Mouse (Mus musculus) lung, embryonic 14.5 days (tissue): ENCODE measurements around the gene Tbc1d10b. TPM values are rescaled to one million over a fixed set of nuclear protein-coding genes. Genes with fewer than 3 reads are reported as not detected.

ENCODE experiments used
- ATAC-seq: fragments of 200-750 bp; cut with Nextera tagmentation; 2 replicates; pipeline ENCODE4 v1.8.0; 2017; ENCODE audit warnings: mild to moderate bottlenecking, moderate TSS enrichment, moderate library complexity; ENCODE audit not compliant: insufficient read depth
- DNase-seq: peaks from one replicate; pipeline ENCODE4 v3.0.0-alpha.2; 2015
- H3K27ac ChIP-seq: fragments of 300-500 bp; sonication (generic); 2 replicates; pipeline ENCODE4 v1.5.1; 2014; ENCODE audit warnings: low read depth, mild to moderate bottlenecking, moderate library complexity
- H3K27me3 ChIP-seq: fragments of 300-500 bp; sonication (generic); 2 replicates; pipeline ENCODE4 v1.6.1; 2014; ENCODE audit warnings: low read length, control low read depth; ENCODE audit not compliant: insufficient read depth
- H3K36me3 ChIP-seq: fragments of 300-500 bp; sonication (generic); 2 replicates; pipeline ENCODE4 v1.6.1; 2014; ENCODE audit warnings: control low read depth; ENCODE audit not compliant: insufficient read depth
- H3K4me1 ChIP-seq: fragments of 300-500 bp; sonication (generic); 2 replicates; pipeline ENCODE4 v1.6.1; 2014; ENCODE audit warnings: antibody characterized with exemption, control low read depth; ENCODE audit not compliant: insufficient read depth
- H3K4me2 ChIP-seq: fragments of 300-500 bp; sonication (generic); 2 replicates; pipeline ENCODE4 v1.6.1; 2014; ENCODE audit warnings: mild to moderate bottlenecking
- H3K4me3 ChIP-seq: fragments of 300-500 bp; sonication (generic); 2 replicates; pipeline ENCODE4 v1.5.1; 2014; ENCODE audit warnings: low read depth, low read length
- H3K9ac ChIP-seq: fragments of 300-500 bp; sonication (generic); 2 replicates; pipeline ENCODE4 v1.6.1; 2014
- H3K9me3 ChIP-seq: fragments of 300-500 bp; sonication (generic); 2 replicates; pipeline ENCODE4 v1.6.1; 2016; ENCODE audit warnings: low read depth, low read length, control low read depth
- CTCF ChIP-seq: IDR thresholded peaks from 2 replicates; pipeline ENCODE4 v1.5.1; 2016; ENCODE audit warnings: antibody characterized with exemption, low read depth
- WGBS: fragments of 180-500 bp; shearing (Covaris S2); extraction: QIAGEN DNeasy Blood & Tissue Kit; methylation state at CpG from one replicate; pipeline ENCODE4 v1.1.7; 2014; 5-methylcytosine and 5-hydroxymethylcytosine counted together
- polyA plus RNA-seq: library from polyadenylated mRNA; unstranded; fragments of >200 nt; fragmentation: Nextera tagmentation; extraction: Ambion mirVana; gene quantifications from 2 replicates; pipeline ENCODE4 v1.2.1, GENCODE M21; 2014

Gene Tbc1d10b
- polyA plus RNA-seq, 1 experiment from 2014 or later, result 33.7 TPM

GRCm38 (mm10) chr7:127196484-127196883 is 11.8 kb downstream of the Tbc1d10b start:
- Histone ChIP-seq H3K4me2 (peak overlapping the region; percentile 78), H3K27ac (peak overlapping the region; percentile 82), H3K9ac (peak overlapping the region; percentile 66), H3K4me1 (peaks cover 6% of the 10 kb centered on the region; the same call in 1 of the 2 replicates), H3K27me3 (no peaks in the 10 kb centered on the region), H3K4me3 (peak overlapping the region; percentile 69), H3K9me3 (no peaks in the 10 kb centered on the region), H3K36me3 (peaks cover 80% of the 10 kb centered on the region)
- 51% methylated on average over 11 of the region's 11 CpGs for WGBS
- ATAC-seq (no peak), DNase-seq (no peak)
- TF ChIP-seq CTCF, result no peak

GRCm38 (mm10) chr7:127195544-127196295 is 12.5 kb downstream of the Tbc1d10b start, which contains the start of gene Cd2bp2:
Cd2bp2 (minus strand) TSS chr7:127196050.
- Histone ChIP-seq H3K4me2 (peak within 1 kb of the TSS; percentile 78), H3K27me3 (no peaks in the 10 kb centered on the region), H3K27ac (peak within 1 kb of the TSS; percentile 87), H3K9ac (peak within 1 kb of the TSS; percentile 66), H3K9me3 (no peaks in the 10 kb centered on the region), H3K36me3 (peaks cover 77% of the 10 kb centered on the region), H3K4me3 (peak within 1 kb of the TSS; percentile 69), H3K4me1 (peaks cover 6% of the 10 kb centered on the region; the same call in 1 of the 2 replicates)
- TF ChIP-seq CTCF, result peak; percentile 62
- WGBS, result under 1% methylated on average over 51 of the region's 51 CpGs
- ATAC-seq (peak; percentile 95), DNase-seq (peak; percentile 99)

- Histone ChIP-seq H3K4me2 (peak overlapping the region; percentile 78), H3K9ac (peak overlapping the region; percentile 64), H3K9me3 (no peaks in the 10 kb centered on the region), H3K4me3 (peak overlapping the region; percentile 69), H3K36me3 (peaks cover 66% of the 10 kb centered on the region), H3K27ac (peak overlapping the region; percentile 87; the same call in 1 of the 2 replicates), H3K27me3 (no peaks in the 10 kb centered on the region), H3K4me1 (peaks cover 6% of the 10 kb centered on the region; the same call in 1 of the 2 replicates)
- DNase-seq (no peak), ATAC-seq (no peak)
- 57% methylated on average over 7 of the region's 7 CpGs for WGBS
- TF ChIP-seq CTCF, result no peak
Measured at GRCm38 (mm10) chr7:127194633-127195029, 13.6 kb downstream of the Tbc1d10b start.

GRCm38 (mm10) chr7:127194011-127194632 is 14.1 kb downstream of the Tbc1d10b start:
- peak overlapping the region; percentile 69 for H3K4me3 ChIP-seq
- no peak for ATAC-seq

GRCm38 (mm10) chr7:127192989-127193388 is 15.3 kb downstream of the Tbc1d10b start:
- Histone ChIP-seq H3K4me3 (no peak overlapping the region), H3K27ac (no peak overlapping the region), H3K9ac (no peak overlapping the region), H3K4me2 (no peak overlapping the region), H3K9me3 (no peaks in the 10 kb centered on the region), H3K4me1 (peaks cover 6% of the 10 kb centered on the region; the same call in 1 of the 2 replicates), H3K27me3 (no peaks in the 10 kb centered on the region), H3K36me3 (peaks cover 50% of the 10 kb centered on the region)
- DNase-seq (no peak), ATAC-seq (no peak)
- 88% methylated on average over 5 of the region's 5 CpGs for WGBS
- no peak for TF ChIP-seq CTCF

More at GRCm38 (mm10) chr7:127194011-127194632, 14.1 kb downstream of the Tbc1d10b start:
- Histone ChIP-seq H3K9ac (0 out of 2 replicates have a peak overlapping the region, but pooled peaks have one; percentile 64), H3K27ac (no peak overlapping the region), H3K9me3 (no peaks in the 10 kb centered on the region), H3K4me1 (peaks cover 6% of the 10 kb centered on the region; the same call in 1 of the 2 replicates), H3K4me2 (peak overlapping the region; percentile 78), H3K27me3 (no peaks in the 10 kb centered on the region), H3K36me3 (peaks cover 61% of the 10 kb centered on the region)
- no peak for DNase-seq
- 92% methylated on average over 17 of the region's 17 CpGs for WGBS
- TF ChIP-seq CTCF, result no peak

GRCm38 (mm10) chr7:127190672-127191071 is 17.6 kb downstream of the Tbc1d10b start:
- no peak for DNase-seq
- ATAC-seq, result no peak
- Histone ChIP-seq H3K4me3 (no peak overlapping the region), H3K36me3 (peaks cover 37% of the 10 kb centered on the region), H3K27ac (no peak overlapping the region), H3K4me1 (peaks cover 6% of the 10 kb centered on the region; the same call in 1 of the 2 replicates), H3K27me3 (no peaks in the 10 kb centered on the region), H3K9me3 (no peaks in the 10 kb centered on the region), H3K4me2 (no peak overlapping the region), H3K9ac (no peak overlapping the region; the same call in 1 of the 2 replicates)
- TF ChIP-seq CTCF, result no peak
- 79% methylated on average over 6 of the region's 6 CpGs for WGBS
